Mouse (Mus musculus): ENCODE data around the gene Slc15a2. TPM values are rescaled to one million over a fixed set of nuclear protein-coding genes. Genes with fewer than 3 reads are reported as not detected.

Slc15a2 gene
- polyA plus RNA-seq, 2 experiments = 1.5 to 2.8 TPM

DNA sequence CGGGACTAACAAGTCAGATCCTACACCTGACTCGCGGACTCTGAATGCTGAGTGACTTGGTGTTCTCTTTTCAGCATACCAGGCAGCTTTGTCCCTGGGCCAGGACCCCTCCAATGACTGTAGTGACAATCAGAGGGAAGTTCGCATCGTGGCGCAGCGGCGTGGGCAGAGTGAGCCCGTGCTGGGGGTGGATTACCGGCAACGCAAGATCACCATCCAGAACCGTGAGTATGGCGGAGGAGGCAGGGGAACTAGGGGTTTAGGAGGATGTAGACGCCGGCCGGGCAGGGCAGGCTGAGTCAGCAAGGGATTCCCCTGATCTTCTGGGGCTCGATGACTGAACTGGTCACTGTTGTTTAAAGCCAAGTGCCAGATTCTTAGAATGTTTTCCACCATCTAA, 75.4 kb downstream of the Slc15a2 start:
- DNase-seq (ENCODE audit: low read depth in 3 of 3, low spot score in 3 of 3) = no peak
- H3K4me3 ChIP-seq (ENCODE audit: insufficient read depth in 1 of 2, low read depth in 2 of 2, low read length in 2 of 2) = no peak overlapping the region
- TF ChIP-seq EP300 (IDR thresholded peaks at IDR 0.05; ENCODE audit: low read depth) = no peak
- no peak for TF ChIP-seq CTCF (IDR thresholded peaks at IDR 0.05; ENCODE audit: low read depth)
- no peaks in the 10 kb centered on the region for H3K36me3 ChIP-seq (replicated peaks; ENCODE audit: control insufficient read depth, insufficient read depth, low read depth)
- no peaks in the 10 kb centered on the region for H3K27me3 ChIP-seq (ENCODE audit: control insufficient read depth, insufficient read depth, low read length)
- WGBS (ENCODE audit: insufficient replicate concordance) = 67% methylated on average over 17 of the region's 17 CpGs
- H3K4me1 ChIP-seq (replicated peaks; ENCODE audit: control insufficient read depth in 2 of 2, insufficient read depth in 2 of 2, low read length in 1 of 2) = peaks cover 0 to 4% of the 10 kb centered on the region in 2 experiments; a peak in 2 of 4 replicates
- no peak overlapping the region for H3K27ac ChIP-seq
- H3K9ac ChIP-seq (replicated peaks) = no peak overlapping the region
- ATAC-seq (ENCODE audit: insufficient read depth) = no peak
- H3K9me3 ChIP-seq (ENCODE audit: control insufficient read depth, low read length) = no peaks in the 10 kb centered on the region
- H3K4me2 ChIP-seq (ENCODE audit: low read depth) = no peak overlapping the region

GRCm38 (mm10) chr16:36708751-36709150, 76.0 kb downstream of the Slc15a2 start:
- TF ChIP-seq EP300 (IDR thresholded peaks at IDR 0.05; ENCODE audit: low read depth) (no peak), CTCF (IDR thresholded peaks at IDR 0.05; ENCODE audit: low read depth) (no peak)
- Histone ChIP-seq H3K27ac (no peak overlapping the region), H3K27me3 (ENCODE audit: control insufficient read depth, insufficient read depth, low read length) (no peaks in the 10 kb centered on the region), H3K4me3 (ENCODE audit: insufficient read depth in 1 of 2, low read depth in 2 of 2, low read length in 2 of 2) (no peak overlapping the region), H3K36me3 (replicated peaks; ENCODE audit: control insufficient read depth, insufficient read depth, low read depth) (no peaks in the 10 kb centered on the region), H3K9ac (replicated peaks) (no peak overlapping the region), H3K4me1 (replicated peaks; ENCODE audit: control insufficient read depth in 2 of 2, insufficient read depth in 2 of 2, low read length in 1 of 2) (peaks cover 0 to 4% of the 10 kb centered on the region in 2 experiments; a peak in 2 of 4 replicates), H3K4me2 (ENCODE audit: low read depth) (no peak overlapping the region), H3K9me3 (ENCODE audit: control insufficient read depth, low read length) (no peaks in the 10 kb centered on the region)
- WGBS (ENCODE audit: insufficient replicate concordance) = 27% methylated on average over 7 of the region's 7 CpGs
- ATAC-seq (ENCODE audit: insufficient read depth) (no peak), DNase-seq (ENCODE audit: low read depth in 3 of 3, low spot score in 3 of 3) (no peak)

GRCm38 (mm10) chr16:36707702-36708423, 76.9 kb downstream of the Slc15a2 start:
- no peaks in the 10 kb centered on the region for H3K36me3 ChIP-seq (replicated peaks; ENCODE audit: control insufficient read depth, insufficient read depth, low read depth)
- no peak overlapping the region for H3K27ac ChIP-seq
- WGBS (ENCODE audit: insufficient replicate concordance) = 57% methylated on average over 6 of the region's 6 CpGs
- H3K4me2 ChIP-seq (ENCODE audit: low read depth) = no peak overlapping the region
- DNase-seq (ENCODE audit: low read depth in 3 of 3, low spot score in 3 of 3) = no peak
- TF ChIP-seq EP300 (IDR thresholded peaks at IDR 0.05; ENCODE audit: low read depth) = no peak
- TF ChIP-seq CTCF (IDR thresholded peaks at IDR 0.05; ENCODE audit: low read depth) = no peak
- no peaks in the 10 kb centered on the region for H3K9me3 ChIP-seq (ENCODE audit: control insufficient read depth, low read length)
- no peak overlapping the region for H3K4me3 ChIP-seq (ENCODE audit: insufficient read depth in 1 of 2, low read depth in 2 of 2, low read length in 2 of 2)
- H3K27me3 ChIP-seq (ENCODE audit: control insufficient read depth, insufficient read depth, low read length) = no peaks in the 10 kb centered on the region
- H3K4me1 ChIP-seq (replicated peaks; ENCODE audit: control insufficient read depth in 2 of 2, insufficient read depth in 2 of 2, low read length in 1 of 2) = peaks cover 0 to 4% of the 10 kb centered on the region in 2 experiments; a peak in 2 of 4 replicates
- ATAC-seq (ENCODE audit: insufficient read depth) = no peak
- no peak overlapping the region for H3K9ac ChIP-seq (replicated peaks)

- H3K36me3 ChIP-seq (replicated peaks; ENCODE audit: control insufficient read depth, insufficient read depth, low read depth) = no peaks in the 10 kb centered on the region
- ATAC-seq (ENCODE audit: insufficient read depth) = no peak
- no peak overlapping the region for H3K27ac ChIP-seq
- H3K9me3 ChIP-seq (ENCODE audit: control insufficient read depth, low read length) = no peaks in the 10 kb centered on the region
- H3K9ac ChIP-seq (replicated peaks) = no peak overlapping the region
- no peak overlapping the region for H3K4me2 ChIP-seq (ENCODE audit: low read depth)
- 53% methylated on average over 2 of the region's 2 CpGs for WGBS (ENCODE audit: insufficient replicate concordance)
- H3K4me3 ChIP-seq (ENCODE audit: insufficient read depth in 1 of 2, low read depth in 2 of 2, low read length in 2 of 2) = no peak overlapping the region
- no peak for DNase-seq (ENCODE audit: low read depth in 3 of 3, low spot score in 3 of 3)
- no peaks in the 10 kb centered on the region for H3K4me1 ChIP-seq (replicated peaks; ENCODE audit: control insufficient read depth in 2 of 2, insufficient read depth in 2 of 2, low read length in 1 of 2)
- no peaks in the 10 kb centered on the region for H3K27me3 ChIP-seq (ENCODE audit: control insufficient read depth, insufficient read depth, low read length)
- TF ChIP-seq EP300 (IDR thresholded peaks at IDR 0.05; ENCODE audit: low read depth) (no peak), CTCF (IDR thresholded peaks at IDR 0.05; ENCODE audit: low read depth) (no peak)
These were observed 84.3 kb downstream of the Slc15a2 start for GRCm38 (mm10) chr16:36700484-36700883.

Small RNA genes within 50 kb of the gene (microRNA-seq; reads per million reads assigned to microRNA genes)
- gene Gm22617 = not detected

Other genes starting within 250 kb of the Slc15a2 start
- gene Casr, start 222.8 kb downstream of the Slc15a2 start, polyA plus RNA-seq (2012; rRNA removed) = not detected in 2 replicates
- not detected in 2 replicates for gene Casr, start 222.8 kb downstream of the Slc15a2 start, polyA plus RNA-seq (2014; fragmentation: Nextera tagmentation; extraction: Ambion mirVana)
- 2.6 and 4.8 TPM in 2 replicates for gene Cd86, start 118.9 kb downstream of the Slc15a2 start, polyA plus RNA-seq (2012; rRNA removed)
- gene Cd86, start 118.9 kb downstream of the Slc15a2 start, polyA plus RNA-seq (2014; fragmentation: Nextera tagmentation; extraction: Ambion mirVana) = 7.1 and 7.7 TPM in 2 replicates
- 0.03 and 0.04 TPM in 2 replicates for gene Ildr1, start 91.0 kb downstream of the Slc15a2 start, polyA plus RNA-seq (2012; rRNA removed)
- gene Ildr1, start 91.0 kb downstream of the Slc15a2 start, polyA plus RNA-seq (2014; fragmentation: Nextera tagmentation; extraction: Ambion mirVana) = 0.05 and 0.08 TPM in 2 replicates
- 1.7 and 3.1 TPM in 2 replicates for gene Iqcb1, start 43.4 kb upstream of the Slc15a2 start, polyA plus RNA-seq (2012; rRNA removed)
- gene Iqcb1, start 43.4 kb upstream of the Slc15a2 start, polyA plus RNA-seq (2014; fragmentation: Nextera tagmentation; extraction: Ambion mirVana) = 6.8 and 8.7 TPM in 2 replicates
- gene Eaf2, start 90.0 kb upstream of the Slc15a2 start, polyA plus RNA-seq (2012; rRNA removed) = 0.22 and 0.37 TPM in 2 replicates
- 0.18 and 0.70 TPM in 2 replicates for gene Eaf2, start 90.0 kb upstream of the Slc15a2 start, polyA plus RNA-seq (2014; fragmentation: Nextera tagmentation; extraction: Ambion mirVana)
- gene Golgb1, start 90.2 kb upstream of the Slc15a2 start, polyA plus RNA-seq (2012; rRNA removed) = 9.0 and 13.3 TPM in 2 replicates
- 22.0 and 26.4 TPM in 2 replicates for gene Golgb1, start 90.2 kb upstream of the Slc15a2 start, polyA plus RNA-seq (2014; fragmentation: Nextera tagmentation; extraction: Ambion mirVana)
- 7.3 and 12.3 TPM in 2 replicates for gene Hcls1, start 150.0 kb upstream of the Slc15a2 start, polyA plus RNA-seq (2012; rRNA removed)
- 5.1 and 5.8 TPM in 2 replicates for gene Hcls1, start 150.0 kb upstream of the Slc15a2 start, polyA plus RNA-seq (2014; fragmentation: Nextera tagmentation; extraction: Ambion mirVana)
- gene Fbxo40, start 205.5 kb upstream of the Slc15a2 start, polyA plus RNA-seq (2012; rRNA removed) = 0.06 TPM in 1 of 2 replicates, not detected in the other
- gene Fbxo40, start 205.5 kb upstream of the Slc15a2 start, polyA plus RNA-seq (2014; fragmentation: Nextera tagmentation; extraction: Ambion mirVana) = 0.04 TPM in 1 of 2 replicates, not detected in the other
- gene Polq, start 226.8 kb upstream of the Slc15a2 start, polyA plus RNA-seq (2012; rRNA removed) = 5.9 and 8.7 TPM in 2 replicates
- gene Polq, start 226.8 kb upstream of the Slc15a2 start, polyA plus RNA-seq (2014; fragmentation: Nextera tagmentation; extraction: Ambion mirVana) = 9.0 and 11.3 TPM in 2 replicates